Comparison of ENCODE assay signal across 9 mouse cellular contexts in the genomic region with DNA sequence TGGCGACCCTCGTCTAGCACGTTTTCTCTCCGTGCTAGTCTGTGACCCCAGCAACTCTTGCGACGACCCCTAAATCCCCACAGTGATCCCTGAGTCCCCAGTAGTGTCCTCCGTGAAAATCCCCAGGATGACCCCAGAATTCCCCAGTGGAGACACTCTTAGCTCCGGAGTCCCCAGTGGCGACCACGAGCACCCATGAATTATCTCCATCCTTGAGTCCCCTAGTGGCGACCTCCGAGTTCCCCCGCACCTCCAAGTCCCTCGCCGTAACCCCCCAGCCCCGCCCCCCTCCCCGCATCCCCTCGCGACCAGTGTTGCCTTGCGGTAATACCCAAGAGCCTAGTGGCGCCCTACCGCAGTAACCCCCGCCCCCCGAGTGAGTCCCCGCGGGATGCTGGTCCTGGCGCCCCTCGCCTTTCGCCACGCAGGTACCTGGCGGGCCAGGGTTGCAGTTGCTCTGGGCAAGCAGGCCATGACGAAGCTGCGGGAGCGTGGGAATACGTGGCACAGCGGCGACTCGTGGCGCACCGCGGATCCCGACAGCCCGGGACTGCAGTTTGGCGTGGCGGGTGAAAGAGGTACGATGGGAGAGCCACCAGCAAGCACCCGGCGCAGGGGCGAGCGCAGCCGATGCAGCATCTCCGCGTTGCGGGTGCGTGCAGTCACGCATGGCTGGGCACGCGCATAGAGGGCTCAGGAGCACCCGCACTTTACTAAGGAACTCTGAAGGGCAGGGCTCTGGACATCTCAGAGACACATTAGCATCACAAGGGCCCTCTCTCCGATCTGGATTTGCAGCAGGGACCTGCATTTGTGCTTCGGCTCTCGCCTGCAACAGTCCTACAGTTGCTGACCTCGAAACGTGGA. TPM values are rescaled to one million over a fixed set of nuclear protein-coding genes. Genes with fewer than 3 reads are reported as not detected.
A peak's percentile ranks its signal among the peaks of the same experiment; 100 is the strongest.
DNase-seq lines count a peak whose midpoint lies in the region; ATAC-seq lines count a peak whose summit lies in the region.
"Had no signal": no experiment of that assay in that cellular context is flagged by ENCODE, and none has a peak within 500 bp of the region (broad histone marks: within the 10 kb centered on the region; RNA-seq: fewer than 3 reads in every experiment).

No protein-coding gene starts in this region.

- DNase-seq in CD4-positive, CD25-positive, alpha-beta regulatory T cell, adult 2 months (ENCODE audit: low read depth, low spot score): peak; percentile 11
- peak; percentile 41 for DNase-seq in ovary, postnatal 36 days (ENCODE audit: low spot score)
- no peak for DNase-seq in ovary, postnatal 10 days (ENCODE audit: low spot score)
- peak; percentile 54 to 59 for DNase-seq in frontal cortex, postnatal 36 days (ENCODE audit: low spot score in 2 of 2)
- DNase-seq in left cerebral cortex, postnatal 25 days (ENCODE audit: low spot score in 2 of 2): peak; percentile 58 to 60
- no peak for DNase-seq in ovary, postnatal 14 days (ENCODE audit: low spot score)

- H3K27ac ChIP-seq in neural tube, embryonic 14.5 days (ENCODE audit: low read depth, low read length): peak overlapping the region; percentile 81

- H3K4me3 ChIP-seq in neural tube, embryonic 14.5 days (ENCODE audit: low read depth, low read length): peak overlapping the region; percentile 61
- H3K4me3 ChIP-seq: erythroblast, embryonic 14.5 days had no signal

- intact Hi-C loops in left cerebral cortex, postnatal 25 days (cut with DNase I): no loop called here

- peak overlapping the region; percentile 91 for H3K4me2 ChIP-seq in neural tube, embryonic 14.5 days (ENCODE audit: low read depth, low read length)

- peak overlapping the region; percentile 73 for H3K9ac ChIP-seq in neural tube, embryonic 14.5 days (replicated peaks; ENCODE audit: low read depth, low read length)

- 11% methylated on average over 61 of the region's 64 CpGs for WGBS in neural tube, embryonic 14.5 days

- no peak for ATAC-seq in CD4-positive, CD25-positive, alpha-beta regulatory T cell, adult 4 months
- peak; percentile 58 for ATAC-seq in neural tube, embryonic 14.5 days (ENCODE audit: low read depth)

- H3K27me3 ChIP-seq in neural tube, embryonic 14.5 days (ENCODE audit: control insufficient read depth, insufficient read depth, low read length): no peaks in the 10 kb centered on the region

- H3K36me3 ChIP-seq in neural tube, embryonic 14.5 days (ENCODE audit: control insufficient read depth, insufficient read depth, low read length): no peaks in the 10 kb centered on the region

- H3K4me1 ChIP-seq in neural tube, embryonic 14.5 days (ENCODE audit: control insufficient read depth, insufficient read depth, low read length): peaks cover 16% of the 10 kb centered on the region

- H3K9me3 ChIP-seq in neural tube, embryonic 14.5 days (ENCODE audit: control insufficient read depth, low read length): no peaks in the 10 kb centered on the region

RNA-seq across cellular contexts. Expression of a gene that starts 27.6 kb away (rescaled TPM):
- 10 to 100 TPM in 1 of 2 experiments, 1 to 10 TPM in 1; 9.3 to 10.4 TPM for polyA plus RNA-seq in CD4-positive, CD25-positive, alpha-beta regulatory T cell, adult 4 months (2017; shearing (Covaris generic))
- total RNA-seq in left cerebral cortex, postnatal 25 days (2021): 10 to 100 TPM; 73.2 to 75.8 TPM
- polyA plus RNA-seq in neural tube, embryonic 14.5 days (2014; fragmentation: Nextera tagmentation; extraction: Ambion mirVana): 111 and 119 TPM in 2 replicates
- polyA plus RNA-seq: erythroblast, embryonic 14.5 days had no signal

Comparison
In these comparisons a context has a peak if more than half of its experiments do, and no peak if none do; other contexts are left out.
1. DNase-seq: peak in CD4-positive, CD25-positive, alpha-beta regulatory T cell, adult 2 months (single experiment), ovary, postnatal 36 days (single experiment), frontal cortex, postnatal 36 days (2 of 2) and left cerebral cortex, postnatal 25 days (2 of 2); none in ovary, postnatal 10 days (single experiment) and ovary, postnatal 14 days (single experiment).